25 mouse cellular contexts compared by ENCODE assay signal in the genomic region with DNA sequence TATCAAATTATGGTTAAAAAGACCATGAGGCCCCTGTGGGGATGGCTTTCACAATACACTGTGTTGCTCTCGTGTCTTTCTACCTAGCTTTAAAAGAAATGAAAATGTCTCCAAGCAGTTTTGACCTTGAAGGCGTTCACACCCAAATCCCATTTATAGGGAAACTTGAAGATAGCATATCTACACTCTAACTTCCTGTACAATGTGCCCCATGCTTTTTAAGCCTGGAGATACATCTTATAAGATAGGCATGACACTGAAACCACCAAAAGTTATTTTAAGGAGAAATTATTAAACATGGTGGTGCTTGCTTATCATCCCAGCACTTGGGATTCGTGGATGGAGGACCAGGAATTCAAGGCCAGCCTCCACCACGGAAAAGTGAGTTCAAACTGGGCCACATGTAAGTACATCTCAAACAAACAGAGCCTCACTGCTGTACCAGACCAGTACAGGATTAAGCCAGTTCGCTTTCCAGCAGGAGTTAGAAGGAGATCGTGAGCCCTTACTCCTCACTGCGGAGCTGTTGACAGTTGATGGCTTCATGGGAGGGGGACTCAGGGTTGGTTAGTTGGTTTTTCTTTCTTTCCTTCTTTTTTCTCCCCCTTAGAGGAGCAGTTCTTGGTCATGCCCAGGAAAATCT. TPM values are rescaled to one million over a fixed set of nuclear protein-coding genes. Genes with fewer than 3 reads are reported as not detected.
"Had no signal": no experiment of that assay in that cellular context is flagged by ENCODE, and none has a peak within 500 bp of the region (broad histone marks: within the 10 kb centered on the region; RNA-seq: fewer than 3 reads in every experiment).

No protein-coding gene starts in this region.

- H3K27ac ChIP-seq: heart, adult 2 months; heart, embryonic 13.5 days; heart, embryonic 15.5 days; hindbrain, embryonic 13.5 days; hindbrain, embryonic 15.5 days; hindbrain, postnatal 0 days; intestine, embryonic 15.5 days; layer of hippocampus, adult 2 months; limb, embryonic 13.5 days; limb, embryonic 15.5 days; liver, embryonic 12.5 days had no signal

- ATAC-seq: hindbrain, postnatal 0 days; intestine, embryonic 15.5 days; intestine, postnatal 0 days; liver, embryonic 12.5 days had no signal

- H3K9ac ChIP-seq: heart, embryonic 13.5 days; heart, embryonic 15.5 days; hindbrain, embryonic 13.5 days; hindbrain, embryonic 15.5 days; intestine, embryonic 15.5 days; limb, embryonic 13.5 days; limb, embryonic 15.5 days; liver, embryonic 12.5 days had no signal

- H3K4me2 ChIP-seq: heart, embryonic 11.5 days; heart, embryonic 15.5 days; hindbrain, embryonic 15.5 days; intestine, embryonic 15.5 days; limb, embryonic 15.5 days; liver, embryonic 12.5 days had no signal

- DNase-seq: gastrocnemius, postnatal 14 days; gastrocnemius, postnatal 36 days; heart, adult 11 months; heart, adult 2 months; heart, postnatal 14 days; heart, postnatal 36 days; kidney, adult 18-20 months; kidney, adult 9 months; kidney, postnatal 10 days; kidney, postnatal 25 days; kidney, postnatal 4 days; left cerebral cortex, postnatal 4 days had no signal

- H3K27me3 ChIP-seq: heart, embryonic 15.5 days; hindbrain, embryonic 15.5 days; intestine, embryonic 15.5 days; limb, embryonic 15.5 days had no signal

- H3K9me3 ChIP-seq: heart, embryonic 13.5 days; heart, embryonic 15.5 days; hindbrain, embryonic 13.5 days; hindbrain, embryonic 15.5 days; intestine, embryonic 15.5 days; limb, embryonic 13.5 days; limb, embryonic 15.5 days; liver, embryonic 12.5 days had no signal

- H3K36me3 ChIP-seq: heart, embryonic 13.5 days; heart, embryonic 15.5 days; hindbrain, embryonic 13.5 days; hindbrain, embryonic 15.5 days; intestine, embryonic 15.5 days; limb, embryonic 13.5 days; limb, embryonic 15.5 days; liver, embryonic 12.5 days had no signal

- H3K4me3 ChIP-seq: heart, adult 2 months; heart, embryonic 13.5 days; heart, embryonic 15.5 days; hindbrain, embryonic 13.5 days; hindbrain, embryonic 15.5 days; intestine, embryonic 15.5 days; layer of hippocampus, adult 2 months; limb, embryonic 15.5 days; liver, embryonic 12.5 days had no signal

RNA-seq across cellular contexts. Expression of gene Mansc4, which starts 1.3 kb away (rescaled TPM):
- total RNA-seq: gastrocnemius, postnatal 36 days; heart, adult 2 months; heart, postnatal 14 days; heart, postnatal 36 days; hematopoietic stem cell, adult 5-6 weeks had no signal
- polyA plus RNA-seq: heart, adult 2 months had no signal

RNA-seq across cellular contexts. Expression of gene Rep15, which starts 53.1 kb away (rescaled TPM):
- total RNA-seq: hematopoietic stem cell, adult 5-6 weeks; hindbrain, postnatal 0 days had no signal
